ENCODE assay signal across 10 mouse cellular contexts in the genomic region with DNA sequence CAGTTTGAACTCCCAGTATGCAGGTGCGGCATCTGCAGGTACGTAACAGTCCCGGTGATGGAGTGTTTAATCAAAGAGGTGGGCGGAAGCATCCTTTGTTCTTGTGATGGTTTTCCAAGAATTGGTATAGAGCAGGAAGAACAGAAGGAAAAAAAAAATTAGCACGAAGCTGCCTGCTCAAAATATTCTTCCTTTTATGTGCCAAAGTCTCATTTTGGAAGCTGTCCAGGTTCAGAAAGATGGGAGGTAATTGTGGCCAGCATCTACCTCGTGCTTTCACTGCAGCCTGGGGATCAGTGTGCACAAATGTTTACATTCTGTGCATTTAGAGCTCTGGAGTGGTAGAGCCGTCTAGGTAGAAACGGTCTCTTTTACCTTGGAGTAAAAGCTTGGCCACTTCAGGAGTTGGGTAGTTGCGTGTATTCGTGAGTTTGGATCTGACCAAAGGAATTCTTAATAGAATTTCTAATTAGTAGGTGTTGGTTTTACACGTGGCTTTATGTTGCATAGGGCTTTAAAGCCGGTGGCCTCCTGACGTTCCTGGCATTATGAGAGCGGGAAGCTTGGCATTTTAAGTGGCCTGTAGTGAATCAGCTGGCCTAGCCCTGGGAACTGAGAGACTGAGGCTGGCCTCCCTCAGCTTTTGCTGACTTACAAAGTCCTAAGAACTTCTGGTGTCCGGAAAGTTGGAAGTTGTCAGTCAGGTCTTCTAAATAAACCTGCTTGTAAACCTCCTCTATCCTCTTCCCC. TPM values are rescaled to one million over a fixed set of nuclear protein-coding genes. Genes with fewer than 3 reads are reported as not detected.
DNase-seq lines count a peak whose midpoint lies in the region; ATAC-seq and TF ChIP-seq lines count a peak whose summit lies in the region.
"Had no signal": no experiment of that assay in that cellular context is flagged by ENCODE, and none has a peak within 500 bp of the region (broad histone marks: within the 10 kb centered on the region; RNA-seq: fewer than 3 reads in every experiment).

No protein-coding gene starts in this region.

- no peak overlapping the region for H3K27ac ChIP-seq in heart, embryonic 14.5 days (replicated peaks in 1 of 2; ENCODE audit: control insufficient read depth in 1 of 2, insufficient read depth in 1 of 2, low read depth in 2 of 2, low read length in 2 of 2)
- no peak overlapping the region for H3K27ac ChIP-seq in heart, adult 2 months
- H3K27ac ChIP-seq in hindbrain, embryonic 11.5 days (ENCODE audit: low read depth, low read length): no peak overlapping the region
- peak overlapping the region; percentile 99 for H3K27ac ChIP-seq in midbrain, embryonic 10.5 days (replicated peaks)

- DNase-seq in heart, adult 2 months: no peak
- peak; percentile 58 for DNase-seq in brain, adult 2 months (ENCODE audit: low read depth, low spot score)
- no peak for DNase-seq in hindbrain, embryonic 11.5 days (ENCODE audit: low spot score)
- DNase-seq in midbrain, embryonic 10.5 days (ENCODE audit: low spot score): no peak
- DNase-seq in urinary bladder, postnatal 4 days (ENCODE audit: low spot score in 2 of 2): no peak
- DNase-seq in urinary bladder, postnatal 25 days (ENCODE audit: low spot score): no peak
- no peak for DNase-seq in adipocyte (ENCODE audit: low spot score)
- DNase-seq: adrenal gland, adult 8-10 months; kidney, postnatal 36 days had no signal

- 41% methylated on average over 15 of the region's 15 CpGs for WGBS in heart, embryonic 14.5 days
- WGBS in heart, adult 2 months: 56% methylated on average over 15 of the region's 15 CpGs
- 40% methylated on average over 15 of the region's 15 CpGs for WGBS in hindbrain, embryonic 11.5 days
- WGBS in midbrain, embryonic 10.5 days: 50% methylated on average over 15 of the region's 15 CpGs

- no peaks in the 10 kb centered on the region for H3K9me3 ChIP-seq in heart, embryonic 14.5 days (ENCODE audit: control insufficient read depth, low read length)
- no peaks in the 10 kb centered on the region for H3K9me3 ChIP-seq in hindbrain, embryonic 11.5 days (ENCODE audit: control insufficient read depth, low read length)
- H3K9me3 ChIP-seq in midbrain, embryonic 10.5 days (replicated peaks): no peaks in the 10 kb centered on the region

- H3K27me3 ChIP-seq in heart, embryonic 14.5 days (ENCODE audit: control insufficient read depth, insufficient read depth, low read length): no peaks in the 10 kb centered on the region
- no peaks in the 10 kb centered on the region for H3K27me3 ChIP-seq in heart, adult 2 months (ENCODE audit: control insufficient read depth, insufficient read depth, low read length)
- H3K27me3 ChIP-seq in hindbrain, embryonic 11.5 days (ENCODE audit: control insufficient read depth, insufficient read depth, low read length): no peaks in the 10 kb centered on the region
- H3K27me3 ChIP-seq in midbrain, embryonic 10.5 days (ENCODE audit: low read depth, poor library complexity, severe bottlenecking): peaks cover 41% of the 10 kb centered on the region

- H3K9ac ChIP-seq in heart, embryonic 14.5 days (ENCODE audit: low read length): peak overlapping the region; percentile 96
- no peak overlapping the region for H3K9ac ChIP-seq in heart, adult 2 months (ENCODE audit: low read depth, low read length)
- H3K9ac ChIP-seq in hindbrain, embryonic 11.5 days (ENCODE audit: low read depth, low read length): peak overlapping the region; percentile 93

- TF ChIP-seq CTCF in heart, adult 2 months (IDR thresholded peaks at IDR 0.05): no peak

- peaks cover 40% of the 10 kb centered on the region for H3K36me3 ChIP-seq in heart, embryonic 14.5 days (ENCODE audit: control insufficient read depth, insufficient read depth, low read length)
- H3K36me3 ChIP-seq in heart, adult 2 months (ENCODE audit: control insufficient read depth, insufficient read depth, low read length): peaks cover 4% of the 10 kb centered on the region
- peaks cover 8% of the 10 kb centered on the region for H3K36me3 ChIP-seq in hindbrain, embryonic 11.5 days (ENCODE audit: control insufficient read depth, insufficient read depth, low read length)
- peaks cover 47% of the 10 kb centered on the region for H3K36me3 ChIP-seq in midbrain, embryonic 10.5 days

- H3K79me2 ChIP-seq in heart, adult 2 months (replicated peaks; ENCODE audit: control insufficient read depth, insufficient read depth, low read length): no peaks in the 10 kb centered on the region

- intact Hi-C loops in heart, adult 2 months (cut with DNase I): loop anchor here (5.0 kb wide), 3 partner anchors 68 to 303 kb away; no protein-coding TSS in a partner anchor

- H3K4me1 ChIP-seq in heart, embryonic 14.5 days (ENCODE audit: control insufficient read depth in 2 of 2, insufficient read depth in 2 of 2, low read length in 2 of 2): peaks cover 19 to 46% of the 10 kb centered on the region in 2 experiments
- H3K4me1 ChIP-seq in heart, adult 2 months (ENCODE audit: control insufficient read depth, insufficient read depth, low read length): peaks cover 26% of the 10 kb centered on the region
- H3K4me1 ChIP-seq in hindbrain, embryonic 11.5 days (replicated peaks; ENCODE audit: control insufficient read depth, insufficient read depth, low read length): peaks cover 20% of the 10 kb centered on the region
- peaks cover 89% of the 10 kb centered on the region for H3K4me1 ChIP-seq in midbrain, embryonic 10.5 days

- peak overlapping the region; percentile 99 for H3K4me2 ChIP-seq in heart, embryonic 14.5 days (ENCODE audit: low read length)
- H3K4me2 ChIP-seq in hindbrain, embryonic 11.5 days (replicated peaks; ENCODE audit: low read depth, low read length): peak overlapping the region; percentile 86

- no peak for ATAC-seq in heart, embryonic 14.5 days (ENCODE audit: insufficient number of reproducible peaks, insufficient read depth, low FRiP score, low read depth)
- no peak for ATAC-seq in hindbrain, embryonic 11.5 days (ENCODE audit: low FRiP score)

- no peak for TF ChIP-seq POLR2A in heart, adult 2 months (IDR thresholded peaks at IDR 0.05; ENCODE audit: insufficient read depth, low read depth, low read length)

- no peak for TF ChIP-seq EP300 in heart, adult 2 months (IDR thresholded peaks at IDR 0.05; ENCODE audit: insufficient read depth, low read depth, low read length)

- H3K4me3 ChIP-seq in heart, embryonic 14.5 days (ENCODE audit: control insufficient read depth in 1 of 2, insufficient read depth in 1 of 2, low read depth in 1 of 2, low read length in 2 of 2): peak overlapping the region; percentile 16 to 91; a peak in 3 of 4 replicates
- no peak overlapping the region for H3K4me3 ChIP-seq in heart, adult 2 months
- peak overlapping the region; percentile 94 for H3K4me3 ChIP-seq in hindbrain, embryonic 11.5 days (ENCODE audit: low read depth, low read length)
- H3K4me3 ChIP-seq in midbrain, embryonic 10.5 days: peak overlapping the region; percentile 90

RNA-seq across cellular contexts. Expression of a gene that starts 3.2 kb away (rescaled TPM):
- 3.5 and 5.1 TPM in 2 replicates for polyA plus RNA-seq in heart, embryonic 14.5 days (2014; fragmentation: Nextera tagmentation; extraction: Ambion mirVana)
- total RNA-seq in heart, adult 2 months (2021): 1 to 10 TPM; 7.7 to 10.0 TPM
- polyA plus RNA-seq in heart, adult 2 months (2012; rRNA removed): 5.2 and 6.3 TPM in 2 replicates
- 34.8 and 45.9 TPM in 2 replicates for polyA plus RNA-seq in hindbrain, embryonic 11.5 days (2014; fragmentation: Nextera tagmentation; extraction: Ambion mirVana)
- 7.5 and 11.2 TPM in 2 replicates for polyA plus RNA-seq in midbrain, embryonic 10.5 days (2016; fragmentation: Nextera tagmentation; extraction: Ambion mirVana)

RNA-seq across cellular contexts. Expression of a gene that starts 46.0 kb away (rescaled TPM):
- polyA plus RNA-seq in heart, embryonic 14.5 days (2014; fragmentation: Nextera tagmentation; extraction: Ambion mirVana): 38.3 and 39.1 TPM in 2 replicates
- total RNA-seq in heart, adult 2 months (2021): 10 to 100 TPM; 21.2 to 21.7 TPM
- polyA plus RNA-seq in heart, adult 2 months (2012; rRNA removed): 21.3 and 26.5 TPM in 2 replicates
- polyA plus RNA-seq in hindbrain, embryonic 11.5 days (2014; fragmentation: Nextera tagmentation; extraction: Ambion mirVana): 26.6 and 28.7 TPM in 2 replicates
- 18.5 and 19.8 TPM in 2 replicates for polyA plus RNA-seq in midbrain, embryonic 10.5 days (2016; fragmentation: Nextera tagmentation; extraction: Ambion mirVana)
